Mouse (Mus musculus): ENCODE data around the gene Eya3.

DNA sequence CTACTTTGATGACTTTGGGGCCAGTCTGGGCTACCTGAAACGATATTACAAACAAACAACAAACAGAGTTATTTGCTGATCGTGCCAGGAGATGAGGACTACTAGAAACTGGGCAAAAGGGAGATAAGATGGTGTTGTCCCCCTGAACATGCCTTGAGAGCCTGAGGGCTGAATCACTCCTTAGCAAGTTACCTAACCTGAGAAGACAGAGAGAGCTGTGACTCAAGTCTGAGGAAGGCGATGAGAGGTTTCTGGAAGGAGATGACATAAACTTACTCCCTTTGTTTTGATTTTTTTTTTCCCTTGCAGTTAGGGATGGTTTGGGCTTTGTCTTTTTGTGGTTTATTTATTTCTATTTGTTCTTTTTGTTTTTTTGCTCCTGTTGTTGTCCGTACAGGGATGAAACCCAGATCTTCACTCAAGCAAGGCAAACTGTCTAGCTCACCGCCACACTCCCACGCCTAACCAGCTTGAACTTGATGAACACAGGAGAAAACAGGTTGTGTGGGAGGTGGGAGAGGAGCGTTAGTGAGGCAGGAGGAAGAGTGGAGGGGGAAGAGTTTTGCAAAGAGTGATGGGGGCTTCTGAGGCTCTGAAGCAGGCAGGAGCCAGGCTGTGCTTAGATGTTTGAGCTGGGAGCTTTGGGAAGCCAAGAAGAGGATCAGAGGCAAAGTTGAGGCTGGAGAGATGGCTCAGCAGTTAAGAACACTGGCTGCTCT is 119.0 kb downstream of the Eya3 start:
- TF ChIP-seq CTCF (IDR thresholded peaks at IDR 0.05 in 2 of 3, conservative IDR thresholded peaks at IDR 0.05 in 1 of 3; ENCODE audit: control insufficient read depth in 1 of 3, insufficient read depth in 1 of 3, low read depth in 2 of 3, low read length in 3 of 3, poor library complexity in 1 of 3, severe bottlenecking in 1 of 3): no peak
- TF ChIP-seq MAZ (IDR thresholded peaks at IDR 0.05; ENCODE audit: low read depth, low read length): no peak
- TF ChIP-seq RCOR1 (IDR thresholded peaks at IDR 0.05; ENCODE audit: low read depth, low read length): no peak
- no peak for TF ChIP-seq USF1 (IDR thresholded peaks at IDR 0.05; ENCODE audit: low read depth, low read length)
- no peak for TF ChIP-seq TAL1 (IDR thresholded peaks at IDR 0.05; ENCODE audit: low read length)
- no peak for TF ChIP-seq EP300 (IDR thresholded peaks at IDR 0.05; ENCODE audit: low read depth in 1 of 2, low read length in 2 of 2)
- TF ChIP-seq MYC (IDR thresholded peaks at IDR 0.05; ENCODE audit: low read depth, low read length): no peak
- TF ChIP-seq RAD21 (IDR thresholded peaks at IDR 0.05; ENCODE audit: low read depth, low read length): no peak
- no peak for TF ChIP-seq POLR2A (IDR thresholded peaks at IDR 0.05; ENCODE audit: control insufficient read depth in 1 of 2, insufficient read depth in 1 of 2, low read depth in 1 of 2, low read length in 2 of 2, poor library complexity in 1 of 2)
- no peak for TF ChIP-seq ZMIZ1 (IDR thresholded peaks at IDR 0.05; ENCODE audit: low read depth, low read length)
- no peak for TF ChIP-seq ZC3H11A (IDR thresholded peaks at IDR 0.05; ENCODE audit: low read depth, low read length)
